Mouse (Mus musculus): ENCODE measurements around the gene Vmn1r78.

Gene Vmn1r78

DNA sequence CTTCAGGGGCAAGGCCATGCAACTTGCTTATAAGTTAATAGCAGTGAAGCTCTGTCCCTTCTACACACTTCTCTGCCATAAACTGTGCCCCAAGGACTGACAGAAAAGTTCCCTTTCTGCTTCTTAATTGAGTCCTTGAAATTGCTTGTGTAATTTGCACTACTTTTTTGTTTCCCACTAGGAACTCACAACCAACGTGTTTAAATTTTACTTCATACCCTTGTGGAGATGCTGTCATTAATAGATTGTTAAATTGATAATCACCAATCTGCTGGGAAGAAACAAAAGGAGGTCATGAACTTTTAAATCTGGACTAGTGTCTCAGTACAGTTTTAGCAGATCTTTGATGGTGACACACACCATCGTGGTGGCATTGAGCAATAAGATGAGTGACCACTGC is at the start of gene Vmn1r78:
Gene Vmn1r78, plus strand, starts transcription at position 301 of the 400 bp plus-strand sequence.
- WGBS, result 50% methylated on average over 2 of the region's 2 CpGs

- WGBS, result 54% methylated on average over 1 of the region's 1 CpGs
Observed at GRCm38 (mm10) chr7:12156463-12156862, 6.4 kb downstream of the Vmn1r78 start.

GRCm38 (mm10) chr7:12170979-12171378 is 20.9 kb downstream of the Vmn1r78 start, which contains the start of gene Vmn1r79:
Vmn1r79 (plus strand) TSS chr7:12171279.

GRCm38 (mm10) chr7:12172926-12173325 is 22.9 kb downstream of the Vmn1r78 start:
- WGBS, result 59% methylated on average over 2 of the region's 2 CpGs

GRCm38 (mm10) chr7:12188986-12189385 is 38.9 kb downstream of the Vmn1r78 start, which contains the start of gene Vmn1r80:
Vmn1r80 (plus strand) TSS chr7:12189286.
- 80% methylated on average over 1 of the region's 1 CpGs for WGBS

GRCm38 (mm10) chr7:12204141-12204540 is 54.1 kb downstream of the Vmn1r78 start:
- WGBS, result 52% methylated on average over 2 of the region's 2 CpGs

All from cerebral cortex, adult 2 months (tissue).